Mouse (Mus musculus): ENCODE data around the gene Hk2.
"Not testable (repeated sequence)": the region's sequence is repeated elsewhere in the genome, so short reads cannot be mapped to it uniquely, and the experiment has no call there.

The Hk2 gene

GRCm38 (mm10) chr6:82689474-82689873 is 84.8 kb downstream of the Hk2 start:
- DNase-seq (ENCODE audit: low read depth, low spot score) = no peak

DNA sequence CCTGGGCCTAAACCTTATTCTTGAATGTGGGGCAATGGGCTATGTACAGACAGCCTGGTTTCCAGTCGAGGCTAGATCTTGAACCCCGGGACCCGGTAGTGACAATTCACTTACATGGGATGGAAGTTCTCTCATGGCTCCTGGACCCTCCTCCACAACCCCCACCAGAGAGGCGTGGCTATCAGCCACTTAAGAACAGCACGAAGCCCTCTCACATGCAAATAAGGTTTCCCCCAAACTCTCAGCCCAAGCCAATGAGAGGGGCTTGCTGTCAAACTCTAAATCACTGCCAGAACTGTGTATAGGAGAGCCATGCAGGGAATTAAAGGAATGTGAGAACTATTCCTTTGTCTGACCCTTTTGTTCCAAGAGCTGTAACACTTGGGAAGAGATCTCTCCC is 85.7 kb downstream of the Hk2 start:
- not testable (repeated sequence) for DNase-seq (ENCODE audit: low read depth, low spot score)

DNA sequence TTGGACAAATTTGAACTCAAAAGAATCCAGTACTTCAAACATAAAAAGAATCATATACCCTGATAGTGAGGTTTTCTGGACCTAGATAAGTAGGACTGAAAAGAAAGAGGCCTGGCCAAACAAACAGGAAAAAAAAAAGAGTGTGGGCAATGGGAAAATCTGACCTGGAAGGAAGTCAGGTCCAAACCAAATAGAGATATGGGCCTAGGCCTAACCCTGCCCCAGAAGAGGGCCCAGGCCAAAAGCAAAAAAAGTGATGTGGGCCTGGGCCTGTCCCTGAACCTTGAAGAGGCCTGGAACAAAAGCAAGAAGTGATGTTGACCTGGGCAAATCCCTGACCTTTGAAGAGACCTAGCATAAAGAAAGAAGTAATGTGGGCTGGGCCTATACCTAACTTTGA is 90.1 kb downstream of the Hk2 start:
- DNase-seq (ENCODE audit: low read depth, low spot score) = no peak

DNA sequence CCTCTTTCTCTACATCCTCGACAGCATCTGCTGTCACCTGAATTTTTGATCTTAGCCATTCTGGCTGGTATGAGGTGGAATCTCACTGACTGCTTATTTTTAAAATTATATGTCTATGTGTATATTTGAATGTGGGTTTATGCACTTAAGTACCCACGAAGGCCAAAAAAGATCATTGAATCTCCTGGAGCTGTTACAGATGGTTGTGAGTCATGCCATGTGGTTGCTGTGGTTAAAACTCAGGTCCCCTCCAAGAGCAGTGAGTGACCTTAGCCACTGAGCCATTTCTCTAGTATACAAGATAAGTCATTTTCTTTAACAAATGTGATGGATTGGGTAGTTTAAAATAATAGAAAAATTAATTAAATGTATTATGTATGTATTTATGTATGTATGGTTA is 95.0 kb downstream of the Hk2 start:
- DNase-seq (ENCODE audit: low read depth, low spot score) = not testable (repeated sequence)

GRCm38 (mm10) chr6:82677629-82678028 is 96.6 kb downstream of the Hk2 start:
- not testable (repeated sequence) for DNase-seq (ENCODE audit: low read depth, low spot score)

Data from brain, adult 2 months (tissue).